Mouse (Mus musculus): ENCODE measurements around the gene Cux1. TPM values are rescaled to one million over a fixed set of nuclear protein-coding genes. Genes with fewer than 3 reads are reported as not detected.

Cux1 gene
- polyA plus RNA-seq, 1 experiment = 126 TPM

- H3K4me1 ChIP-seq (ENCODE audit: control insufficient read depth, insufficient read depth, low read length) = no peaks in the 10 kb centered on the region
- no peaks in the 10 kb centered on the region; the same call in 1 of the 2 replicates for H3K36me3 ChIP-seq (ENCODE audit: control insufficient read depth, insufficient read depth, low read length)
- H3K27ac ChIP-seq (ENCODE audit: insufficient read depth, low read depth, low read length) = no peak overlapping the region
- TF ChIP-seq POLR2A (IDR thresholded peaks at IDR 0.05; ENCODE audit: low read depth, low read length) (no peak), CTCF (conservative IDR thresholded peaks at IDR 0.05; ENCODE audit: insufficient read depth, insufficient read length, low read depth, low read length) (peak; percentile 89)
- WGBS = 21% methylated on average over 17 of the region's 17 CpGs
- H3K27me3 ChIP-seq (replicated peaks; ENCODE audit: control insufficient read depth, insufficient read depth, low read length) = no peaks in the 10 kb centered on the region
- peak; percentile 80 for DNase-seq
- H3K4me3 ChIP-seq (ENCODE audit: insufficient read depth, low read depth, low read length) = no peak overlapping the region
These were observed 314.4 kb downstream of the Cux1 start for GRCm38 (mm10) chr5:136252899-136253298.

- Histone ChIP-seq H3K27ac (ENCODE audit: insufficient read depth, low read depth, low read length) (no peak overlapping the region), H3K4me3 (ENCODE audit: insufficient read depth, low read depth, low read length) (no peak overlapping the region), H3K4me1 (ENCODE audit: control insufficient read depth, insufficient read depth, low read length) (no peaks in the 10 kb centered on the region), H3K36me3 (ENCODE audit: control insufficient read depth, insufficient read depth, low read length) (no peaks in the 10 kb centered on the region; the same call in 1 of the 2 replicates), H3K27me3 (replicated peaks; ENCODE audit: control insufficient read depth, insufficient read depth, low read length) (no peaks in the 10 kb centered on the region)
- WGBS = 61% methylated on average over 7 of the region's 7 CpGs
- peak; percentile 64 for TF ChIP-seq CTCF (conservative IDR thresholded peaks at IDR 0.05; ENCODE audit: insufficient read depth, insufficient read length, low read depth, low read length)
- TF ChIP-seq POLR2A (IDR thresholded peaks at IDR 0.05; ENCODE audit: low read depth, low read length) = no peak
- DNase-seq = peak; percentile 33
These were observed 316.3 kb downstream of the Cux1 start for GRCm38 (mm10) chr5:136251004-136251403.

- TF ChIP-seq POLR2A (IDR thresholded peaks at IDR 0.05; ENCODE audit: low read depth, low read length) (no peak), CTCF (conservative IDR thresholded peaks at IDR 0.05; ENCODE audit: insufficient read depth, insufficient read length, low read depth, low read length) (no peak)
- Histone ChIP-seq H3K4me1 (ENCODE audit: control insufficient read depth, insufficient read depth, low read length) (no peaks in the 10 kb centered on the region), H3K27me3 (replicated peaks; ENCODE audit: control insufficient read depth, insufficient read depth, low read length) (no peaks in the 10 kb centered on the region), H3K4me3 (ENCODE audit: insufficient read depth, low read depth, low read length) (no peak overlapping the region), H3K27ac (ENCODE audit: insufficient read depth, low read depth, low read length) (no peak overlapping the region), H3K36me3 (ENCODE audit: control insufficient read depth, insufficient read depth, low read length) (no peaks in the 10 kb centered on the region)
- DNase-seq = no peak
- 76% methylated on average over 6 of the region's 6 CpGs for WGBS
These were observed 318.8 kb downstream of the Cux1 start for GRCm38 (mm10) chr5:136248441-136248840.

- no peak for DNase-seq
- Histone ChIP-seq H3K27me3 (replicated peaks; ENCODE audit: control insufficient read depth, insufficient read depth, low read length) (no peaks in the 10 kb centered on the region), H3K4me3 (ENCODE audit: insufficient read depth, low read depth, low read length) (peak within 1 kb of the TSS; percentile 6; the same call in 1 of the 2 replicates)
These were observed 320.8 kb downstream of the Cux1 start, which contains the start of gene Sh2b2 for GRCm38 (mm10) chr5:136246452-136246838. Gene Sh2b2 (minus strand): TSS chr5:136246556.

GRCm38 (mm10) chr5:136245541-136246451 is 321.5 kb downstream of the Cux1 start:
- Histone ChIP-seq H3K4me1 (ENCODE audit: control insufficient read depth, insufficient read depth, low read length) (no peaks in the 10 kb centered on the region), H3K27me3 (replicated peaks; ENCODE audit: control insufficient read depth, insufficient read depth, low read length) (no peaks in the 10 kb centered on the region), H3K4me3 (ENCODE audit: insufficient read depth, low read depth, low read length) (peak overlapping the region; percentile 6; the same call in 1 of the 2 replicates), H3K36me3 (ENCODE audit: control insufficient read depth, insufficient read depth, low read length) (no peaks in the 10 kb centered on the region), H3K27ac (ENCODE audit: insufficient read depth, low read depth, low read length) (0 out of 2 replicates have a peak overlapping the region, but pooled peaks have one; percentile 35)
- WGBS = 32% methylated on average over 15 of the region's 15 CpGs
- TF ChIP-seq CTCF (conservative IDR thresholded peaks at IDR 0.05; ENCODE audit: insufficient read depth, insufficient read length, low read depth, low read length) = no peak
- no peak for TF ChIP-seq POLR2A (IDR thresholded peaks at IDR 0.05; ENCODE audit: low read depth, low read length)
- no peak for DNase-seq

More at GRCm38 (mm10) chr5:136246452-136246838, 320.8 kb downstream of the Cux1 start, which contains the start of gene Sh2b2:
- H3K4me1 ChIP-seq (ENCODE audit: control insufficient read depth, insufficient read depth, low read length) = no peaks in the 10 kb centered on the region
- H3K36me3 ChIP-seq (ENCODE audit: control insufficient read depth, insufficient read depth, low read length) = no peaks in the 10 kb centered on the region
- H3K27ac ChIP-seq (ENCODE audit: insufficient read depth, low read depth, low read length) = 0 out of 2 replicates have a peak within 1 kb of the TSS, but pooled peaks have one; percentile 35
- 92% methylated on average over 2 of the region's 2 CpGs for WGBS
- TF ChIP-seq POLR2A (IDR thresholded peaks at IDR 0.05; ENCODE audit: low read depth, low read length) (no peak), CTCF (conservative IDR thresholded peaks at IDR 0.05; ENCODE audit: insufficient read depth, insufficient read length, low read depth, low read length) (no peak)

GRCm38 (mm10) chr5:136244762-136245540 is 322.3 kb downstream of the Cux1 start:
- peak overlapping the region; percentile 72 for H3K4me3 ChIP-seq (ENCODE audit: insufficient read depth, low read depth, low read length)
- H3K4me1 ChIP-seq (ENCODE audit: control insufficient read depth, insufficient read depth, low read length) = no peaks in the 10 kb centered on the region
- WGBS = 2% methylated on average over 50 of the region's 57 CpGs
- H3K27ac ChIP-seq (ENCODE audit: insufficient read depth, low read depth, low read length) = peak overlapping the region; percentile 65; the same call in 1 of the 2 replicates
- TF ChIP-seq CTCF (conservative IDR thresholded peaks at IDR 0.05; ENCODE audit: insufficient read depth, insufficient read length, low read depth, low read length) (0 out of 2 replicates have a peak, but pooled peaks have one; percentile 0), POLR2A (IDR thresholded peaks at IDR 0.05; ENCODE audit: low read depth, low read length) (no peak)
- H3K27me3 ChIP-seq (replicated peaks; ENCODE audit: control insufficient read depth, insufficient read depth, low read length) = no peaks in the 10 kb centered on the region
- peak; percentile 81 for DNase-seq
- H3K36me3 ChIP-seq (ENCODE audit: control insufficient read depth, insufficient read depth, low read length) = no peaks in the 10 kb centered on the region
